Mouse (Mus musculus) intestine, embryonic 14.5 days (tissue): ENCODE data around the gene 4930415O20Rik. TPM values are rescaled to one million over a fixed set of nuclear protein-coding genes. Genes with fewer than 3 reads are reported as not detected.

Experiments
- ATAC-seq: fragments of 200-750 bp; cut with Nextera tagmentation; replicated peaks from 2 replicates; pipeline ENCODE4 v1.8.0; 2017; ENCODE audit warnings: low read depth, moderate number of reproducible peaks, moderate TSS enrichment, moderate library complexity; ENCODE audit not compliant: low FRiP score, low TSS enrichment
- DNase-seq: peaks from one replicate; pipeline ENCODE4 v3.0.0-alpha.2; 2018; ENCODE audit warnings: low spot score
- H3K27ac ChIP-seq: fragments of 300-500 bp; sonication (generic); 2 replicates; pipeline ENCODE4 v1.5.1; 2014; ENCODE audit warnings: low read depth, mild to moderate bottlenecking, control low read depth
- H3K27me3 ChIP-seq: fragments of 300-500 bp; sonication (generic); replicated peaks from 2 replicates; pipeline ENCODE4 v1.6.1; 2014; ENCODE audit warnings: low read length, control low read depth; ENCODE audit not compliant: control insufficient read depth, insufficient read depth
- H3K36me3 ChIP-seq: fragments of 300-500 bp; sonication (generic); 2 replicates; pipeline ENCODE4 v1.6.1; 2014; ENCODE audit warnings: low read length, control low read depth; ENCODE audit not compliant: control insufficient read depth, insufficient read depth
- H3K4me1 ChIP-seq: fragments of 300-500 bp; sonication (generic); replicated peaks from 2 replicates; pipeline ENCODE4 v1.6.1; 2014; ENCODE audit warnings: low read length, control low read depth, mixed read lengths; ENCODE audit not compliant: control insufficient read depth, insufficient read depth
- H3K4me2 ChIP-seq: fragments of 300-500 bp; sonication (generic); 2 replicates; pipeline ENCODE4 v1.6.1; 2014; ENCODE audit warnings: low read length
- H3K4me3 ChIP-seq: fragments of 300-500 bp; sonication (generic); 2 replicates; pipeline ENCODE4 v1.5.1; 2014; ENCODE audit warnings: low read depth, low read length, control low read depth, mixed read lengths
- H3K9ac ChIP-seq: fragments of 300-500 bp; sonication (generic); 2 replicates; pipeline ENCODE4 v1.6.1; 2014; ENCODE audit warnings: mild to moderate bottlenecking, low read length
- H3K9me3 ChIP-seq: fragments of 300-500 bp; sonication (generic); 2 replicates; pipeline ENCODE4 v1.6.1; 2016; ENCODE audit warnings: low read length, control low read depth; ENCODE audit not compliant: control insufficient read depth
- WGBS: fragments of 180-500 bp; shearing (Covaris S2); extraction: QIAGEN DNeasy Blood & Tissue Kit; methylation state at CpG from one replicate; pipeline ENCODE4 v1.1.7; 2014; 5-methylcytosine and 5-hydroxymethylcytosine counted together
- polyA plus RNA-seq: library from polyadenylated mRNA; unstranded; fragments of >200 nt; fragmentation: Nextera tagmentation; extraction: Ambion mirVana; gene quantifications from 2 replicates; pipeline ENCODE4 v1.2.1, GENCODE M21; 2014

Gene 4930415O20Rik
- polyA plus RNA-seq, 1 experiment from 2014 or later = 0.35 TPM

GRCm38 (mm10) chr15:98626487-98627212, 55.8 kb downstream of the 4930415O20Rik start:
- no peaks in the 10 kb centered on the region for H3K9me3 ChIP-seq
- H3K27me3 ChIP-seq = no peaks in the 10 kb centered on the region
- no peak for DNase-seq
- no peak overlapping the region for H3K9ac ChIP-seq
- ATAC-seq = no peak
- WGBS = 81% methylated on average over 7 of the region's 7 CpGs
- no peak overlapping the region for H3K4me3 ChIP-seq
- no peaks in the 10 kb centered on the region for H3K36me3 ChIP-seq
- peaks cover 15% of the 10 kb centered on the region for H3K4me1 ChIP-seq
- H3K27ac ChIP-seq = no peak overlapping the region
- H3K4me2 ChIP-seq = no peak overlapping the region

GRCm38 (mm10) chr15:98628589-98629254, 57.9 kb downstream of the 4930415O20Rik start:
- peaks cover 29% of the 10 kb centered on the region for H3K4me1 ChIP-seq
- H3K4me3 ChIP-seq = 0 out of 2 replicates have a peak overlapping the region, but pooled peaks have one; percentile 3
- 6% methylated on average over 20 of the region's 20 CpGs for WGBS
- DNase-seq (peak; percentile 72), ATAC-seq (no peak)
- H3K9ac ChIP-seq = peak overlapping the region; percentile 16; the same call in 1 of the 2 replicates
- H3K27ac ChIP-seq = no peak overlapping the region
- peak overlapping the region; percentile 42 for H3K4me2 ChIP-seq
- H3K27me3 ChIP-seq = peaks cover 6% of the 10 kb centered on the region; the same call in 1 of the 2 replicates
- no peaks in the 10 kb centered on the region for H3K36me3 ChIP-seq
- H3K9me3 ChIP-seq = no peaks in the 10 kb centered on the region

GRCm38 (mm10) chr15:98629464-98629863, 58.7 kb downstream of the 4930415O20Rik start:
- H3K9ac ChIP-seq = no peak overlapping the region

GRCm38 (mm10) chr15:98630540-98630939, 59.7 kb downstream of the 4930415O20Rik start, which contains the start of gene Cacnb3:
Gene Cacnb3, plus strand, starts transcription at chr15:98630840.
- Histone ChIP-seq H3K4me2 (peak within 1 kb of the TSS; percentile 91), H3K9ac (peak within 1 kb of the TSS; percentile 13; the same call in 1 of the 2 replicates), H3K36me3 (no peaks in the 10 kb centered on the region), H3K27me3 (peaks cover 6% of the 10 kb centered on the region; the same call in 1 of the 2 replicates), H3K4me3 (peak within 1 kb of the TSS; percentile 76), H3K4me1 (peaks cover 37% of the 10 kb centered on the region), H3K27ac (peak within 1 kb of the TSS; percentile 44), H3K9me3 (no peaks in the 10 kb centered on the region)
- DNase-seq (no peak), ATAC-seq (no peak)
- WGBS = 40% methylated on average over 4 of the region's 4 CpGs

More at GRCm38 (mm10) chr15:98629464-98629863, 58.7 kb downstream of the 4930415O20Rik start:
- Histone ChIP-seq H3K4me3 (no peak overlapping the region), H3K27me3 (peaks cover 6% of the 10 kb centered on the region; the same call in 1 of the 2 replicates), H3K9me3 (no peaks in the 10 kb centered on the region), H3K4me2 (no peak overlapping the region), H3K4me1 (peaks cover 33% of the 10 kb centered on the region), H3K36me3 (no peaks in the 10 kb centered on the region), H3K27ac (no peak overlapping the region)
- DNase-seq = no peak
- WGBS = 41% methylated on average over 6 of the region's 6 CpGs
- ATAC-seq = no peak

GRCm38 (mm10) chr15:98631493-98631892, 60.7 kb downstream of the 4930415O20Rik start:
- Histone ChIP-seq H3K9ac (peak overlapping the region; percentile 13; the same call in 1 of the 2 replicates), H3K27ac (peak overlapping the region; percentile 44)
- peak; percentile 25 for ATAC-seq

GRCm38 (mm10) chr15:98632107-98632744, 61.4 kb downstream of the 4930415O20Rik start:
- Histone ChIP-seq H3K27me3 (peaks cover 6% of the 10 kb centered on the region; the same call in 1 of the 2 replicates), H3K9ac (peak overlapping the region; percentile 55), H3K4me1 (peaks cover 52% of the 10 kb centered on the region), H3K27ac (peak overlapping the region; percentile 44), H3K4me3 (peak overlapping the region; percentile 76), H3K36me3 (no peaks in the 10 kb centered on the region), H3K9me3 (no peaks in the 10 kb centered on the region), H3K4me2 (peak overlapping the region; percentile 91)
- ATAC-seq = peak; percentile 71
- 1% methylated on average over 23 of the region's 25 CpGs for WGBS
- peak; percentile 83 for DNase-seq

More at GRCm38 (mm10) chr15:98631493-98631892, 60.7 kb downstream of the 4930415O20Rik start:
- WGBS = 1% methylated on average over 18 of the region's 18 CpGs
- DNase-seq = peak; percentile 93
- Histone ChIP-seq H3K4me3 (peak overlapping the region; percentile 76), H3K36me3 (no peaks in the 10 kb centered on the region), H3K4me1 (peaks cover 47% of the 10 kb centered on the region), H3K4me2 (peak overlapping the region; percentile 91), H3K9me3 (no peaks in the 10 kb centered on the region), H3K27me3 (peaks cover 6% of the 10 kb centered on the region; the same call in 1 of the 2 replicates)

GRCm38 (mm10) chr15:98632921-98633320, 62.1 kb downstream of the 4930415O20Rik start:
- 11% methylated on average over 4 of the region's 4 CpGs for WGBS
- DNase-seq = peak; percentile 61
- peak overlapping the region; percentile 91 for H3K4me2 ChIP-seq
- peaks cover 6% of the 10 kb centered on the region; the same call in 1 of the 2 replicates for H3K27me3 ChIP-seq
- no peak for ATAC-seq
- H3K9me3 ChIP-seq = no peaks in the 10 kb centered on the region
- H3K4me1 ChIP-seq = peaks cover 52% of the 10 kb centered on the region
- H3K36me3 ChIP-seq = no peaks in the 10 kb centered on the region
- peak overlapping the region; percentile 76 for H3K4me3 ChIP-seq
- H3K27ac ChIP-seq = no peak overlapping the region
- H3K9ac ChIP-seq = peak overlapping the region; percentile 55

- H3K4me3 ChIP-seq = peak overlapping the region; percentile 76
- DNase-seq = peak; percentile 63
- H3K9me3 ChIP-seq = no peaks in the 10 kb centered on the region
- ATAC-seq = no peak
- peak overlapping the region; percentile 91 for H3K4me2 ChIP-seq
- H3K27ac ChIP-seq = peak overlapping the region; percentile 85
- peak overlapping the region; percentile 73 for H3K9ac ChIP-seq
- peaks cover 6% of the 10 kb centered on the region; the same call in 1 of the 2 replicates for H3K27me3 ChIP-seq
- H3K36me3 ChIP-seq = no peaks in the 10 kb centered on the region
- WGBS = under 1% methylated on average over 25 of the region's 25 CpGs
- H3K4me1 ChIP-seq = peaks cover 45% of the 10 kb centered on the region
These were observed 63.1 kb downstream of the 4930415O20Rik start for GRCm38 (mm10) chr15:98633822-98634470.
